Mouse (Mus musculus) NIH3T3 (cell line): ENCODE results near the gene Cyth1.

Source experiments
- DNase-seq: peaks from one replicate; pipeline ENCODE4 v3.0.0-alpha.2; 2012; ENCODE audit warnings: low read depth

The Cyth1 gene

DNA sequence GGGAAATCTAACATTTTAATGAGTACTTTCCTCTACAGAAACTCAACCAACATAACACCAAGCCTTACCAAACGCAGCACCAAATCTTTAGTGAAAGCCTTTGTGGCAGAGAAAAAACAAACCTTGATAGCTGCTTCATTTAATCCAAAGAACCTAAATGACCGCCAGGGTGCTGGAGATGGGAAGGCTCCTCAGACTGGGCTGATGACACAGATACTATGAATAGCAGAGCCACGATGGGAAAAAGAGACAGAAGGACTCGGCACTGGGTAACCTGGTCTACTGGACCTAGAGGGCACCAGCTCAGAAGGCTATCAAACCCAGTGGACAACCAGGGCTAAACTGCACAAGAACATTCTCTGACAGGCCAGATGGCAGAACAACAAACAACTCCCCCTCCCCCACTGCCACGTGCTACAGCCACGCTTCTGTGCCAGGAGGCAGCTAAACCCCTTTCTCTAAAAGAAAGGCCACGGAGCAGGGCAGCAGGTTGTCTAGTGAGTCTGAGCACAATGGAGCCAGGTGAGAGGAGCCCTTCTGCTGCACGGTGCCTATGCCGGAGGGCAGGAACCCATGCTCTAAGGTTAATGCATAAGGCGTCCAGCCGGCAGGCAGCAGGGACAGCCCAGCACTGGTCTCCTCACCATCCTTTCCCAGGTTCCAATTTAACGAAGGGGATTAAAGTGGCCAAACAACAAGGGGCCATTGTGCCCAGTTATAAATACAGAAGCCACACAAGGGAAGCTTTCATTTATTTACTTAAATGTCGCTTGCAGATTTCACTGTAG is 50.7 kb downstream of the Cyth1 start:
- no peak for DNase-seq

DNA sequence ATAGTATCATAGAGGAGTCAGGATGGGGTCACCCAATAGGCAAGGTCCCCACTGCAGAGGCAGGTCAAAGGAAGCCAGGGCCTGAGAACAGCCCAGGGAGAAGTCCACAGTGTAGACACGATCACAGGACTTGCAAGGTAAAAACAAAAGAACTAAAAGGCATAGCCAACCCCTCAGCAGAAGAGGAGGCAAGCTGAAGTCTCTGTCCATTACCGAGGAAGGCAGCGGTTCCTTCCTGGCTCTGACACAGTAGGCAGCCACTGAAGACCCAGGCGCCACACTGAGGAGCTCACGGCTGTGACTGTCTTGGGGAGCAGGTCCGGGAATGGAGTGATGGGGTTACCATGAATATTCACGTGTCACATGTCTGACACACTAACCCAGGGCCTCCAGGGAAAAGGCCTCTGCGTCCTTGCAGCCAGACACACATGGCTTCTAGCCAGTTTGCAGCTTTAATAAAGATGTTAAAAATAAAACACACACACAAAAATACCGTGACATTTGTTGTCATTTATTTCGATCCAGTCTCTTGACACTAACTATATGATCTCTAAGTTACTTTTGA is 51.5 kb downstream of the Cyth1 start:
- no peak for DNase-seq

DNA sequence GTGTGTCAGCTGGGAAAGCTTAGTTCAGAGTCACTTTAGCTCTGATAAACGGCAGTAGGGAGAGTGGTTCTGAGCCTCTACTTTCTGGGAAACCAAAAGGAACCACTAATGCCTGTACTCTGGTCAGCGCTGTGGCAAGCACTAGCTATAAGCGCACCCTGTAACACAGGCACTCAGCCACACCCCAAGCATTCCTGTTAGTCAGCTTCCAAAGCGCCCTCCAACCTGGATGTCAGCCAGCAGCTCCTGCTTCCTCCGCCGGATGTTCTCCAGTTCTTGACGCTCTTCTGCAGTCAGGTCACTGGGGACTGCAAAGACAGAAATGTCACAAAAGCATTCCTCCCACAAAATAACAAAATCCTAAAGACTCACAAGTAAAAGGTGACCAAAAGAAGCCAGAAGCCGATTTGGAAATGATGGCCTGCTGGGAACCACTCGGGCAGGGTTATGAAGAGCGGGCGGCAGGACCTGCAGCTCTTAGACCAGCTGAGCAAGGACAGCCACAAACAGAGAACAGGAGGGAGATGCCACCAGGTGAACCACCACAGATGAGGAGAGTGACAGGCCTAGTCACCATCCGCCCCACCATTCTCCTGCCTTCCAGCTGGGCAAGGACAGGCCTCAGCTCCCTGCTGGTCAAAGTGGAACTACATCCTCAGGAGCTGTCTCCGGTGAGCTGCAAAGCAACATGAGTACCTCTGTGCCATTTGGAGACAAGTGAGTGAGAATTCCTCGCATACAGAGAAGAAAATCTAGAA is 54.8 kb downstream of the Cyth1 start:
- DNase-seq, result peak; percentile 58

DNA sequence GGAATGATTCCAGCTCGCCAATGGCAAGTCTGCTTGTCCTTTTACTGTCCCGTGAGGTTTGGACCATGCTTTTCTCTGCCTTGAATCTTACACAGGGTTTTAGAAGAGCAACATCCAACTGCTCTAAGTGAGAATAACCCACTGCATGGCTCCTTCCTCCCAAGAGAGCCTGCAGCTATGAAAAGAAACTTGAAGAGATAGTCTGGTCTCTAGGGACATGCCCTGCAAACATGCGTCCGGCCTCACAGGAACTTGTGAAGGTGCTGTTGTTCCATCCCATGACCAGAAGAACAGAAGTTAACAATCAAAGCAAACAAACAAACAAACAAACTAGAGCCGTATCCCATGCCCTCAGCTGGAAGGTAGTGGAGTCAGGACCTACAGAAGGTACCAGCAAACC is 55.4 kb downstream of the Cyth1 start:
- DNase-seq, result no peak

DNA sequence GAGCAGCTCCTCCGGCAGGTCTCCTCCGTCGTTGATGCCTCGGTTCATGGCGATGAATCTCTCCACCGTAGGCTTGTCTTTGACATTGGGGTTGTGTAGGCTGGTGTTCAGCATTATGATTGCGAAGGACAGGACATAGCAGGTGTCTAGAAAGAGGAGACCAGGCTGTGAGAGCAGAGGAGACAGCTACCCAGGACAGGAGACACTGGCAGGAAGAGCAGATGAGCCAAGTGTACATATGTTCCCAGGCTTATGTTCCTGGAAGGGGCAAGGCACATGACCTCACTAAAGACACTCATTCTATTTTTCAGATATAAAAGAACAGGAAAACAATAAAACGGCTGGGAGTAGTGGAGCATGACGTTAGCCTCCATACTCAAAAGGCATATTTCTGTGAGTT is 65.6 kb downstream of the Cyth1 start:
- DNase-seq, result no peak

DNA sequence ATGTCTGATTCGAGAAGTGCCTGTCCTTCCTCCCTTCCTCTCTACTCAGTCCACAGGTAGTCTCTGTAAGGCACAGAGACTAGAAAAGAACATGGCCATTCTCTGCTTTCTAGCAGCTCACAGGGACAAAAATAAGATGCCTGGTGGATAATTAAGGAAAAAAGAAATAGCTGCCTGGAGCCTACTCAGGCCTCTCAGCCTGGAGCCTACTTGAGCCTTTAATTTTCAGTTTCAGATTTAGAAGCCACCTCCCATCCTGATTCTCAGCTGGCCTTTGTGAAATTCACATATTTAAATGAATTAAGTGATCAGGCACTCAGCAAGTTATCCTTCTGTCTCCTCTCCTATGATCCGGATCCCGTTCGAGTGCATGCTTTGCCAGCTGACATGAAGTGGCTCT is 66.0 kb downstream of the Cyth1 start:
- no peak for DNase-seq

DNA sequence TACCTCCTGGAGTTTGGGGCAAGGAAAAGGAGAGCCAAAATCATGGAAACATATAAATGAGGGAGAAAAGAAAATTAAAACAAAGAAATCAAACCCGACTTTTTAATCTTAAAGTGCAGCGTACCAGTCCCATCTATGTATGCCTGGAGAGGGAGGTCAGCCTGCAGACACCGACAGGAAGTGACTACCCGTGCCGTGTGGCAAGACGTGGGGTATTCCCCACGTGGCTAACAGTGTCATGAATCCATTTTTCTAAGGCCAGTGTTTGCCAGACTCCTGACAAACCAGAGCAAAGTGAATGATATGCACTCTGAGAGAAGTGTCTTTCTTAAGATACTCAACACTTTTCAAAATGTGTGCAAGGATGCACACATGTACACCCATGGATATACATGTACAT is 68.2 kb downstream of the Cyth1 start:
- no peak for DNase-seq

DNA sequence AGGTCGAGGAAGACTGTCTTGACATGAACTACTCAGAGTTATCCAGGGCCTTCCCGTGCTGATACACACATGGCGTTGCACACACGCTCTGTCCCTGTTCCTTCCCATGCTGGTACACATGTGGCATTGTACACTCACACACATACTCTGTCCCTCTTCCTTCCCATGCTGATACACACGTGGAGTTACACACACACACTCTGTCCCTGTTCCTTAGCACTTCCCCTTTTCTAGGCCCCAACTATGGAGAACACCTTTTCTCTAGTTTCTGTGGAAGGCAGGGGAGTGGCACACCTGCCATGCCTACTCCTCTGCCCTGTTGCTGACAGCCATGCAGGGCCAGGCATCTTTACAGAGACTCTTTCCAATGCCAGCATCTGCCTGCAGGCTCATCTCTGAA is 70.2 kb downstream of the Cyth1 start:
- no peak for DNase-seq

DNA sequence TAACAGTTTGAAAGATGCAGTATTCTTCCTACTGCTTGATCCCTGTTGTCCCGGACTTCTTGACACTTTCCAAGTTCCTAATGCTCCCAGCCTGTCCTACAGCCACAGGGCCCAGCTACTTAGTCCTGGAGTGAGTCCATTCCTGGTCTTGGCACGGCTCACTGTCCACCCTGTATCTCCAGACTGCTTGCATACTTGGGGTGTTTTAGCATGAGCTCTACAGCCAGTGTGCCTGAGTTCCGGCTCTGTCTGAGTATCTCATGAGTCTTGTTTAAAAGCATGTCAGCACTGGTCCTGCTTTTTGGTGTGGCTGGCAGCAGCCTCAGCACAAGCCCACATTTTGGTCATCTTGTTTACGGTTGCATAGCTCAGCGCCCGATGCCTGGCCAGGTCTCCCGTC is 73.6 kb downstream of the Cyth1 start:
- peak; percentile 16 for DNase-seq

DNA sequence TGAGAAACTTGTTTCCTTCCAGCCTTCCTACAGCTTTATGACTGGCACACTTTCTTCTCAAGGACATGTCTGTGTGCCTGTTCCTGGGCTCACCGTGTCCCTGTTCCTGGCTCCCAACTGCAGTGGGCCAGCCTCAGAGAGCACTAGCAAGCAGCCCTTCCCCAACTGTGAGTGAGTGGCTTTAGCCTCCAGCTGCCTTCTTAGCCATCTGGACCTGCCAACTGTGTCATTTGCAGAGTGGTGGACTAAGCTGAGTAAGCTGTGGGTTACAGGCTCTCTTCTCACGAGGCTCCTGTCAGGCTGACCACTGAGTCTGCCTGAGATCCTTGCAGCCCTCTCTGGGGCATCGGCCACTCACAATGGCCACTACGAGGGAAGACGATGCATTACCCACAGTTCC is 75.6 kb downstream of the Cyth1 start:
- DNase-seq, result no peak

DNA sequence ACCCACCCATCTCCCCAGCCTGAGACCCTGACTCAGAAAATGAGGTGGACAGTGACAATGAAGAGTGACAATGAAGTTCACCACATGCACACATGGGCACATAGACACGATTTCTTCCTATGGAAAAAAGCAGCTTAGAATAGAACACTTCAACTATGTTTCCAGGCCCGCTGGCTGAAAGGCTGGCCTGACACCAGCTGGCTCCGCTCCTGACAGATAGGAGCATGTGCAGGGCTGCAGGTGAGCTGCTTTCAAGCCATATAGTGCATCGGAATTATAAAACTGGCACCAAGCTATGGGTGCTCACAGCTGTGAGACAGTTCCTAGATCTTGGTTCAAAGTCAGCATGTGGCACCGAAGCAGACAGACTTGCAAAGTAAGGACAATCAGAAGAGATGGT is 78.1 kb downstream of the Cyth1 start:
- no peak for DNase-seq

DNA sequence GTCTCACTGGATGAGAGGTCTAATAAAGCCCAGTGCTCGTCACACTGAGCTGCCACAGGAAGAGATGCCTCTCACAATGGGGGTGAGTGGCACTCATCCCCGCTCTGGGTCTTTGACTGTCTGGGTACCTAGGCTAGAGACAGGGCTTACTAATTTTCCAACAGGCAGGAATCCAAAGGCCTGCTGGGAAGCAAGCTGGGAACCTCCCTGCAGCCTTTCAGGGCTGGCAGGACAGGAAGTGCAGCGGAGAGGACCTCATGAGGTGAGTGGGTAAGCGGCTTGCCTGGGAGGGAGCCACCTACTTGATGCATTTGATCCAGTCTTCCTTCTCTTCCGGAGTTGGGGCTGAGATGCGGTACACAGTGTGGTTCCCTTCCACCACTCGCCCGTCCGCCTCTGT is 79.7 kb downstream of the Cyth1 start:
- DNase-seq, result no peak

DNA sequence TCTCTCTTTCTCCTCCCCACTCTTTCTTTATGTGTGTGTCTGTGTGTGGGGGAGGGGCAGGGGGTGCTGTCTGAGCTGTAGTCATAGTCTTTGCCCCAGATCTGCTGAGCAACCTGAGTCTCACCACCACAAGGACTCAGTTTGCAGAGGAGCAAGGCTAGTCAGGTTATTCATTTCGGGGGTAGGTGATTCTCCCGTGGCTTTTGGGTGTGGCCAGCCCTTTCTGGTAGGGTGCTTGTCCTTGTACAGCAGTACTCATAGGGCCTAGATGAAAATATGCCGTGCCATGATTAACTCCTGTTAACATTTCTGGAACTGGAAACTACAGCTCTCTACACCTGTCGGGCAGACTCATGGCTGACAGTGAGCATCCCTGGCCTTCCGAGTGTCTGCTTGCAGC is 81.8 kb downstream of the Cyth1 start:
- no peak for DNase-seq

DNA sequence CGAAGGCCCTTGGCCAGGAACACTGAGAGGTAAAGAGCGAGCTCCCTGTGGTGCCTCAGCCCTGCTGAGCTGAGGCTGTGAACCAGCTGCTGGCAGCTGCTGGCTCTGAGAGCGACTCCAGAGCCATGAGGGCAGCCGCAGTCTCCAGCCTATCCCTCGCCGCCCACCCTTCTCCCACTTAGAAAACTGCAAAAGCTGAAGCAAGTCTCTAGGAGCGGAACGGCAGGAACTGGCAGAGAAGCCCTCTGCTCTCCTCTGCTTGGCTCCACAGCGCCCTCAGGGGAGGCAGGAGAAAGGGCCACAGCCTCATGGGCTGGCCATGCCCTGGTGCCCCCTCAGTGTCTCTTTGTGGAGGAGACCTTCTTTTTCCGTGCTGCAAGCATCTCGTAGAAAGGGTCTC is 82.7 kb downstream of the Cyth1 start:
- DNase-seq, result no peak

DNA sequence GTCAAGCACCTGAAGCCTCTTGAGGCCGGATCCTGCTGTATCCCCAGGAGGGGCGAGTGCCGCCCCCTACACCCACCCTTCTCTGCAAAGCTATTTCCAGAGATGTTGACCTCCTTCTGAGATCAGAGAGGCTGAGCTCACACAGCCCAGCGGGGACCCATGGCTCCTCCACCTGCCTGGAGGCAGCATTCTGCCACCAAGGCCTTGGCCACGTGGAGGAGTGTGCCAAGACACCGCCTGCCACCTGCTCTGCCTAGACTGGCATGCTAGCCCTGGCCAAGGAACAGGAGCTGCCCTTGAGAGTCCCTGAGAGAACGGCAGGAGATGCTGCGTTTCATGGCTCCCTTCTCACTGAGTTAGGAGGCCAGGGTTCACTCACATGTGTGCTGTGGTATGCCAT is 83.8 kb downstream of the Cyth1 start:
- DNase-seq, result no peak

DNA sequence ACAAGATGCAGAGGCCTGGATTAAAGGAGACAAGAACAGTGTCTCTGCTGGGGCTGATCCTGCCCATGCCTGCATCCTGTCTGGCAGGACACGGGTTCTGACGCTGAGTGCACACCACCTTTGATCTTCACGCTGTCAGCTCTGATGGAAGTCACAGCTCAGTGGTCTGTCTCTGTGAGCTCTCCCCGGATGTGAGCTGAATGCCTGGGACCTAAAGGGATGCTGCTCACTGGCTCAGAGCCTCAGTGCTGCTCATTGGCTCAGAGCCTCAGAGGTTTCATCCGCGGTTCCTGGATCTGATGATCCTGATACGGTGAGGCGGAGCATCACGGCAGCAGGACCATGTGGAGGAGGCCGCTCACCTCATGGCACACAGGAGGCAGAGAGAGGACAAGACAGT is 86.1 kb downstream of the Cyth1 start:
- DNase-seq, result no peak

DNA sequence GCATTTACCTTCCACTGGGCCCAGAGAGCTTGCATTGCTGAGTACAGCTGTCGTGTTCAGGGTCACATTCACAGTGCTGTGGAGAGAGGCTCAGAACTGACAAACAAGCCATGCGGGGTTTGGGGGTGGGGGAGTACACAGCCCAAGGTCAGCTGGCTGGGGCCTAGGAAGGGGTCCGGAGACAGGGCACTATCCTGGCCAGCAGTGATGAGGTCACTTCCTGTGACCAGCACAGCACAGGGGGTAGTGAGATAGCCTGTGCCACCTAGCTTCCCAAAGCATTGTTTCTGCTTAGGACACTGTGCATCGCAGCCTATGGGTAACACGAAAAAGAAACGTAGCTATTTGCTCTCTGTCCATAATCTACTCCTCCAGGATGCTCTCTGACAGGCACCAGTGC is 87.2 kb downstream of the Cyth1 start:
- DNase-seq, result no peak

DNA sequence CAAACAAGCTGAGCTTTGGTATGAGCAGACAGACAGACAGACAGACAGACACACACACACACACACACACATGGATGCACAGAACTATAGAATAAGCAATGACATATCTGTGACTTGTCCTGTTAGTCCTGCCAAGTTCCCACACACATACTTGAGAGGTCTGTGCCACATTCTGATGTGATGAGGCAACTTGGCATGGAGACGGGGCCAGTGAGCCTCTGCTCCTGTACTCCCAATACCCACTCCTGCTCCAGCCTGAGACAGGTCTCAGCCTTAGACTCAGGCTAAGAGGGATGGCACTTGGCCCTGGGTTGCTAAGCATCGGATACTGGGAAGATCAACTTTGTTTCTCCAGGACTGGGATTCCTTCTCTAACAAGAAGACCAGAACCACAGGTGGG is 87.6 kb downstream of the Cyth1 start:
- DNase-seq, result peak; percentile 76

DNA sequence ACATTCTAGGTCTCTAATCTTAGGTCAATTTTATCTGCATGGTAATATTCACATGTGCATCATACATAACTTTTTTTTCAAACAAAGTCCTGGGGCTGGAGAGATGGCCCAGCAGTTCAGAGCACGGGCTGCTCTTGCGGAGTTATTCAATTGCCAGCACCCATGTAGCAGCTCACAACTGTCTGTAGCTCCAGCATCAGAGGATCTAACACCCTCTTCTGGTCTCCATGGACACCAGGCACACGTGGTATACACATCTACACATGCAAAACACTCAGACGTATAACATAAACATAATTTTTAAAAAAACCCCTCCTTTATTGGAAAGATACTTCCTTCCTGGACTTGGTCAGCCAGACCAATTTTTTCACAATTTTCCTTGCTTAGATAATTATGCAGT is 89.6 kb downstream of the Cyth1 start:
- no peak for DNase-seq

DNA sequence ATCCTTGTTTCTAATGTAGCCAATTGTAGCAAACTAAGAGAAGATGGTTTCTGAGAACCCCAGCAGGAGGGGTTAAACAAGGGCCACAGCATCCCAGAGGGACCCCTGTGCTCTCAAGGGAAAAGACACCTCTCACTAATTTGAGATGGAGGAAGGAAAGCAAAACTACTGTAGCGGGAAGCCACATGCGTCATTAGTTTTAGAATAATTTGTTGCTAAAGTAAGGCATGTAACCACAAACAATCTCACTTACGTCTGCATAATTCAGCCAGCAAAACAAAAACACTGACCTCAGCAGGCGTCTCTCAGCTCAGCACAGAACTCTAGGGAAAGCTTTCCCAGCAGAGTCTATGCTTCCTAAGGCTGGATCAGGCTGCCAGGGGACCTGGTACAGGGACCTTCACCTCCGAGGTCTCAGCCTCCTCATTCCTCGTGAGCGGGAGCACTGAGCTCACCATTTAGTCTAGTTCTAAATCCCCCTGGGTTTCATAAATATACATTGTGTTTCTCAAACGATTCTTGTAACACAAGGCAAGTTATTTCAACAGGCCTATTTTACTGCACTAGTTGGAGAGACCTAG is 91.8 kb downstream of the Cyth1 start:
- no peak for DNase-seq

DNA sequence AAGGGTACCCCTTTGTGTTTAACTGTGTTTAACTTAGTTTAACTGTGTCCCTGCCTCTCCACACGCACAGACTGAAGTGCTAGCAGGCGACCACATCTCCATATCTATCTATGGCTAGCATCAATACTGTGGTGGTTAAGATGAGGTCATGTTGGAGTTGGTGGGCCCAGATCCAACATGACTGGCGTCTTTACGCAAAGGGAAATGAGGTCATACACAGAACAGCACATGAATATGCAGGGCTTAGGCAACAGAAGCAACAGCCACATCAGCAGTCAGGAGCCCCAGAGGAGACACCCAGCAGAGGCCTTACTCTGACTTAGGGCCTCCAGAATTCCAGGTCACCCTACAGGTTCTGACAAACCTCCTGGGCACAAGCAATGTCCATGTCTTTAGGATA is 95.4 kb downstream of the Cyth1 start:
- DNase-seq, result peak; percentile 82

DNA sequence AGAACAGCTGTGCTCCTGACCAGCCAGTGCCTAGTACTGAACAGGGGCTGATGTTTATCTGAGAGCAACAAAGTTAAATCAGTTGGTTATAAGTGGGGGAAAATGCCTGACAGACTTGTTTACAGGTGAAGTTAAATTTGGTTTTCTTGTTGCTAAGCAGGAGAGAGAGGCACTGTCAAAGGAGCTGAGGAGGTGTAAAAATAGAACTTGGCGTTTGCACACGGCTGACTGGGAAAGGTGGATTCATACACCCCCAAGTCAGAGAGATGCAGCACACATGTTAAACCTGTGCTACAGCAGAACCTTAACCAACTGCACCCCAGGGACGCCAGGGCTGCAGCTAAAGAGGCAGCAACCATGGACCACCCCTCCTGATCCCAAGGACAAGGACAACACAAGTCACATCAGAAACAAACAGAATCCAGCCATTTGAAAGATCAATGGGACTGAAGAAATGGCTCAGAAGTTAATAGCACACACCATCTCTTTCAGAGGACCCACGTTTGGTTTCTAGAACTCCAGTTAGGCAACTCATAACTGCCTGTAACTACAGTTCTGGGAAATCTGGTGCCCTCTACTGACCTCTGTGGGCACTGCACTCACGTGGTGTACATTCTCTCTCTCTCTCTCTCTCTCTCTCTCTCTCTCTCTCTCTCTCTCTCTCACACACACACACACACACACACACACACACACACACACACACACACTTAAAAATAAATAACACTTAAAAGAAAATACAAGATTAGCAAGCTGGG is 96.8 kb downstream of the Cyth1 start:
- DNase-seq, result no peak
